Mouse (Mus musculus): ENCODE results near the gene Emg1. TPM values are rescaled to one million over a fixed set of nuclear protein-coding genes. Genes with fewer than 3 reads are reported as not detected.

The Emg1 gene
- polyA plus RNA-seq, 1 experiment from 2014 or later: 96.9 TPM

GRCm38 (mm10) chr6:124738511-124739023 is 26.6 kb upstream of the Emg1 start, which contains the start of gene Ptpn6:
Ptpn6 (minus strand) TSS chr6:124738714.
- Histone ChIP-seq H3K27ac (ENCODE audit: low read depth) (peak within 1 kb of the TSS; percentile 99), H3K4me3 (ENCODE audit: low read depth, low read length) (peak within 1 kb of the TSS; percentile 29), H3K9me3 (ENCODE audit: low read length) (no peaks in the 10 kb centered on the region), H3K9ac (replicated peaks) (peak within 1 kb of the TSS; percentile 51), H3K4me2 (ENCODE audit: low read depth, low read length) (peak within 1 kb of the TSS; percentile 99), H3K36me3 (replicated peaks; ENCODE audit: insufficient read depth, low read length) (peaks cover 5% of the 10 kb centered on the region; the same call in 1 of the 2 replicates), H3K27me3 (ENCODE audit: insufficient read depth, low read length) (no peaks in the 10 kb centered on the region), H3K4me1 (ENCODE audit: insufficient read depth) (peaks cover 33% of the 10 kb centered on the region)
- peak; percentile 84 for DNase-seq
- TF ChIP-seq CTCF (IDR thresholded peaks at IDR 0.05; ENCODE audit: low read depth) (no peak), EP300 (IDR thresholded peaks at IDR 0.05; ENCODE audit: low read depth) (0 out of 2 replicates have a peak, but pooled peaks have one; percentile 30)
- WGBS (ENCODE audit: insufficient replicate concordance): 21% methylated on average over 15 of the region's 15 CpGs
- ATAC-seq: peak; percentile 65

DNA sequence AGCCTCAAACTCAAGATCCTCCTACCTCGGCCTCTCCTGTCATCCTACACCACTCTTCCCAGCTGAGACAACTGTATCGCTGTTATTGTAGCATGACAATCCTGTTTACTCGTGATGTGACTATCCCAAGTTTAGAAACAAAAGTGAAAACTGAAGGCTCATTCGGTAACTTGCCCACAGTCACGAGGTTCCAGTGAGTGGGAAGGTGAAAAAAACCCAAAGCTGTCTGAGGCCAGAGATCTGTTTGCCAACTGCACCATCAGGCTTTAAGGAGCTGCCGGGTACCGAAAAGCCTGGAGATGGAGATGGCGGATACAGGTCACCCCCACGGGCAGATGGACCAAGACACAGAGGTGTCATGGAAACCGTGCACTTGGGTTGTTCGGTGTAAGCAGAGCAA is 25.1 kb upstream of the Emg1 start:
- DNase-seq: no peak
- 76% methylated on average over 11 of the region's 11 CpGs for WGBS (ENCODE audit: insufficient replicate concordance)
- Histone ChIP-seq H3K9me3 (ENCODE audit: low read length) (no peaks in the 10 kb centered on the region), H3K27me3 (ENCODE audit: insufficient read depth, low read length) (no peaks in the 10 kb centered on the region), H3K4me2 (ENCODE audit: low read depth, low read length) (no peak overlapping the region), H3K4me3 (ENCODE audit: low read depth, low read length) (no peak overlapping the region), H3K36me3 (replicated peaks; ENCODE audit: insufficient read depth, low read length) (no peaks in the 10 kb centered on the region; the same call in 1 of the 2 replicates), H3K27ac (ENCODE audit: low read depth) (no peak overlapping the region), H3K9ac (replicated peaks) (no peak overlapping the region), H3K4me1 (ENCODE audit: insufficient read depth) (peaks cover 40% of the 10 kb centered on the region)
- ATAC-seq: no peak
- TF ChIP-seq EP300 (IDR thresholded peaks at IDR 0.05; ENCODE audit: low read depth) (no peak), CTCF (IDR thresholded peaks at IDR 0.05; ENCODE audit: low read depth) (no peak)

DNA sequence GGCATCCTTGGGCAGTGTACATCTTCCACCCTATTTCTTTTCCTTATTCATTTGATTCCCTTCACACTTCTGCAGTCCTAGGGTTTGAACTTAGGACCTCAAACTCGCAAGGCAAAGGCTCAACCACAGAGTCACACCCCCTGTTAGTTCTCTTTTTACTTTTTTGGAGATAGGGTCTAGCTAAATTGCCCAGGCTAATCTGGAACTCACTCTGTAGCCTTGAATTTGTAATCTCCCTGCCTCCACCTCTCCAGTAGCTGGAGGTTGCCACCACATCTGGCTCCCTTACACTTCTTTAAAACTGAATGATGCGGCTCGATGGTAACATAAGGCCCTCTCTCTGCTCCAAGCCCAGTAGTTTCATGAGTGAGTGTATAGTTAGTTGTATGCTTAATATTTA is 22.4 kb upstream of the Emg1 start:
- H3K9ac ChIP-seq (replicated peaks): no peak overlapping the region
- DNase-seq (no peak), ATAC-seq (no peak)
- TF ChIP-seq CTCF (IDR thresholded peaks at IDR 0.05; ENCODE audit: low read depth): no peak
- no peak for TF ChIP-seq EP300 (IDR thresholded peaks at IDR 0.05; ENCODE audit: low read depth)
- H3K4me1 ChIP-seq (ENCODE audit: insufficient read depth): peaks cover 25% of the 10 kb centered on the region
- no peaks in the 10 kb centered on the region for H3K27me3 ChIP-seq (ENCODE audit: insufficient read depth, low read length)
- no peak overlapping the region for H3K4me2 ChIP-seq (ENCODE audit: low read depth, low read length)
- WGBS (ENCODE audit: insufficient replicate concordance): 73% methylated on average over 3 of the region's 3 CpGs
- H3K4me3 ChIP-seq (ENCODE audit: low read depth, low read length): no peak overlapping the region
- peaks cover 10% of the 10 kb centered on the region for H3K36me3 ChIP-seq (replicated peaks; ENCODE audit: insufficient read depth, low read length)
- no peak overlapping the region for H3K27ac ChIP-seq (ENCODE audit: low read depth)
- no peaks in the 10 kb centered on the region for H3K9me3 ChIP-seq (ENCODE audit: low read length)

DNA sequence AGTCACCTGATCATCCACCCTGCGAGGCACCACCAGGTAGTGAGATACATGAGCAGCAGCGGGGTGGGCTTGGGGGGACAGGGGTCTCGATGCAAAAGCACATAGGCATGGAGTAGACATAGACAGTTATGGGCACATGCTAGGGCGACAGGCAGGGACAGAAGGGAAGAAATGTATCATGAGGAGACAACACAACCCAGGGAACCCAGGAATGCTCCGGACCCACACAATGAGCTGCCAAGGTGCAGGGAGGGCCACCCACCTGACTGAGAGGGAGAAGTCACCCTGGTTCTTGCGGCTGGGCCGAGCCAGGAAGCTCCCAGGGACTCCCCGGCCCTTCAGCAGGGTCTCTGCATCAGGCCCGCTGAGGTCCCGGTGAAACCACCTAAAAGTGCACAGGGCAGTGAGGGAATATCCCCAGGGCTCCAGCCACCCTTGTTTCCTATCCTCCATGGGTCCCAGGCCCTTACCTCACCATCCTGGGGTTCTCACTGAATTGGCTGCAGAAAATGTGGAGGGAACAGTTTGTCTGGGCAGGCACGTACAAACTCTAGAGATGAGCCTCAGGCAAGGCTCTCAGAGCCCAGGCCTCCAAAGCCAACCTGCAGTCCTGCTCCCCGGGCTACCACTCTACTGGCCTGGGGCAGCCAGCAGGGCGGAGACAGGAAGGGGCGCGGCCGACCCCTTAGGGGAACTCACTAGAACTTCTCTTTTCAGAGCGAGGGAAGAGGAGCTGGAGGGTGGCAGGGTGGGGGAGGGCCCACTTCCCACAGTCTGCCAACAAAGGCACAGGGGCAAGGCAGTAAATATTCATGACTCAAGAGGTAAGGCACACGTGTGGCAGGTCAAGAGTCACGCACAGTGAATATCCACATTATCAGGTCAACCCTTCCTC is 20.7 kb upstream of the Emg1 start:
- TF ChIP-seq CTCF (IDR thresholded peaks at IDR 0.05; ENCODE audit: low read depth) (peak; percentile 28; the same call in 1 of the 2 replicates), EP300 (IDR thresholded peaks at IDR 0.05; ENCODE audit: low read depth) (no peak; the same call in 1 of the 2 replicates)
- Histone ChIP-seq H3K27me3 (ENCODE audit: insufficient read depth, low read length) (no peaks in the 10 kb centered on the region), H3K4me1 (ENCODE audit: insufficient read depth) (peaks cover 14% of the 10 kb centered on the region), H3K4me3 (ENCODE audit: low read depth, low read length) (peak overlapping the region; percentile 56), H3K9ac (replicated peaks) (peak overlapping the region; percentile 73), H3K36me3 (replicated peaks; ENCODE audit: insufficient read depth, low read length) (peaks cover 20% of the 10 kb centered on the region), H3K27ac (ENCODE audit: low read depth) (peak overlapping the region; percentile 77), H3K9me3 (ENCODE audit: low read length) (no peaks in the 10 kb centered on the region), H3K4me2 (ENCODE audit: low read depth, low read length) (peak overlapping the region; percentile 64)
- peak; percentile 71 for ATAC-seq
- DNase-seq: peak; percentile 80
- WGBS (ENCODE audit: insufficient replicate concordance): 31% methylated on average over 19 of the region's 19 CpGs

DNA sequence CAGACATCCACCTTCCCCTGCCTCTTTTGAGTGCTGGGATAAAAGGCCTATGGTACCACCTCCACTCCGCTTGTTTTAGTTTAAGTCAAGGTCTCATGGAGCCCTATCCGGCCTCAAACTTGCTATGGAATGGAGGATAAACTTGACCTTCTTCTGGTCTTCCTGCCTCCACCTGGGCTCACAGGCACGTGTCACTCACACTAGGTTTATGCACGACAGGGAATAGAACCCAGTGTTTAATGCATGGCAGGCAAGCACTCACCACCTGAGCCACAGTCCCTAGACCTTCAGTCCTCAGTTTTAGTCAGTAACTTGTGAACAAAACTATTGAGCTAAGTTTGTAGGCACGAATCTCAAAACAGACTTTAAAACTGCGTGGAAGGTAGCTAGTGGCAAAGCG is 19.1 kb upstream of the Emg1 start:
- H3K27me3 ChIP-seq (ENCODE audit: insufficient read depth, low read length): no peaks in the 10 kb centered on the region
- peaks cover 14% of the 10 kb centered on the region for H3K4me1 ChIP-seq (ENCODE audit: insufficient read depth)
- 78% methylated on average over 7 of the region's 7 CpGs for WGBS (ENCODE audit: insufficient replicate concordance)
- peak overlapping the region; percentile 56 for H3K4me3 ChIP-seq (ENCODE audit: low read depth, low read length)
- TF ChIP-seq EP300 (IDR thresholded peaks at IDR 0.05; ENCODE audit: low read depth) (no peak), CTCF (IDR thresholded peaks at IDR 0.05; ENCODE audit: low read depth) (no peak)
- H3K4me2 ChIP-seq (ENCODE audit: low read depth, low read length): peak overlapping the region; percentile 64
- no peak for ATAC-seq
- H3K9ac ChIP-seq (replicated peaks): no peak overlapping the region
- no peak for DNase-seq
- H3K27ac ChIP-seq (ENCODE audit: low read depth): peak overlapping the region; percentile 69; the same call in 1 of the 2 replicates
- H3K36me3 ChIP-seq (replicated peaks; ENCODE audit: insufficient read depth, low read length): peaks cover 27% of the 10 kb centered on the region
- H3K9me3 ChIP-seq (ENCODE audit: low read length): no peaks in the 10 kb centered on the region
